Mouse (Mus musculus) C2C12 (cell line): ENCODE measurements around the gene Nfic.

ENCODE experiments used
- CEBPB ChIP-seq: IDR thresholded peaks from one replicate; pipeline ENCODE4 v1.6.1; 2011; ENCODE audit warnings: low read depth, mild to moderate bottlenecking, control low read depth, moderate library complexity
- CTCF ChIP-seq: IDR thresholded peaks from one replicate; pipeline ENCODE4 v1.5.1; 2011; ENCODE audit not compliant: control insufficient read depth, insufficient read depth, insufficient read length
- MYOD1 ChIP-seq: IDR thresholded peaks from one replicate; pipeline ENCODE4 v1.6.1; 2011; ENCODE audit warnings: low read depth; ENCODE audit not compliant: control insufficient read depth, insufficient read length
- USF1 ChIP-seq: IDR thresholded peaks from one replicate; pipeline ENCODE4 v1.6.1; 2011; ENCODE audit warnings: low read depth, mild to moderate bottlenecking, control low read depth, moderate library complexity

DNA sequence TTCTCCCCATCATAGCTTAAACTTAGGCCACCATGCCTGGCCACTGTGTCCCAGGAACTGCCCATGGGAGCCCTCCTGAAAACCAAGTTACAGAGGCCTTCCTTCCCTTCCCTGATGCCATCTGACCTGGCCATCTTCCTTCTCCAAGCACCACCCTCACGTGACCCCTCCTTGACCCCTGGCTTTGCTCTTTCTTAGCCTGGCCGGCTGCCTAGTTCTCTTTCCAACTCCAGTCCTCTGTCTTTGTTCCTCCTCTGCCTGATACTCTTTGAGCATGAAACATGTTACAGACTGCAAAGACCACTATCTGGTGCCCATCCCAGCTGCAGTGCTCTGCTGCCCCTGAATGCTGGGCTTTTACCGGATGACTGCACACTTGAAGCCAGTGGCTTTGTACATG lies 66.1 kb downstream of the Nfic start:
- TF ChIP-seq CTCF (no peak), MYOD1 (no peak), CEBPB (no peak), USF1 (peak; percentile 54)
